ENCODE assay signal across 8 mouse cellular contexts in genomic region chr1:172027010-172027808, GRCm38 (mm10). TPM values are rescaled to one million over a fixed set of nuclear protein-coding genes. Genes with fewer than 3 reads are reported as not detected.
DNase-seq lines count a peak whose midpoint lies in the region; ATAC-seq and TF ChIP-seq lines count a peak whose summit lies in the region.

No protein-coding gene starts in this region.

- no peak for TF ChIP-seq CTCF in cerebellum, adult 2 months (IDR thresholded peaks at IDR 0.05; ENCODE audit: borderline replicate concordance, insufficient read depth, low read depth, low read length)
- TF ChIP-seq CTCF in thymus, adult 2 months (IDR thresholded peaks at IDR 0.05; ENCODE audit: borderline replicate concordance, control insufficient read depth, extremely low read depth, insufficient read depth, low read length, poor library complexity), result no peak

- peak; percentile 96 for DNase-seq in MN1 (ENCODE audit: low spot score)
- DNase-seq in cerebellum, adult 2 months, result peak; percentile 90 to 92
- DNase-seq in frontal cortex, adult 2 months (ENCODE audit: extremely low spot score in 1 of 2, low spot score in 1 of 2), result peak; percentile 33 to 82
- peak; percentile 95 for DNase-seq in hindbrain, embryonic 10.5 days (ENCODE audit: low spot score)
- peak; percentile 49 for DNase-seq in layer of hippocampus, adult 9-10 months (ENCODE audit: low spot score)
- peak; percentile 74 for DNase-seq in ovary, adult 18-20 months (ENCODE audit: low spot score)
- peak; percentile 86 for DNase-seq in thymus, adult 2 months

- H3K4me2 ChIP-seq in lung, embryonic 15.5 days, result peak overlapping the region; percentile 70

- 1% methylated on average over 48 of the region's 54 CpGs for WGBS in cerebellum, adult 2 months
- WGBS in hindbrain, embryonic 10.5 days, result under 1% methylated on average over 54 of the region's 54 CpGs
- WGBS in lung, embryonic 15.5 days, result under 1% methylated on average over 42 of the region's 54 CpGs
- 6% methylated on average over 50 of the region's 54 CpGs for WGBS in thymus, adult 2 months

- H3K27ac ChIP-seq in cerebellum, adult 2 months (ENCODE audit: insufficient read depth, low read length), result peak overlapping the region; percentile 62
- peak overlapping the region; percentile 99 for H3K27ac ChIP-seq in hindbrain, embryonic 10.5 days
- H3K27ac ChIP-seq in lung, embryonic 15.5 days, result peak overlapping the region; percentile 87
- H3K27ac ChIP-seq in thymus, adult 2 months (ENCODE audit: control insufficient read depth, insufficient read depth, low read length), result peak overlapping the region; percentile 65

- no peaks in the 10 kb centered on the region for H3K4me1 ChIP-seq in cerebellum, adult 2 months (ENCODE audit: control insufficient read depth, insufficient read depth, low read length)
- peaks cover 67% of the 10 kb centered on the region for H3K4me1 ChIP-seq in hindbrain, embryonic 10.5 days (replicated peaks)
- H3K4me1 ChIP-seq in lung, embryonic 15.5 days, result peaks cover 27% of the 10 kb centered on the region
- peaks cover 17% of the 10 kb centered on the region for H3K4me1 ChIP-seq in thymus, adult 2 months (replicated peaks; ENCODE audit: control insufficient read depth, insufficient read depth, low read length)

- H3K9ac ChIP-seq in lung, embryonic 15.5 days, result peak overlapping the region; percentile 88

- no peaks in the 10 kb centered on the region for H3K9me3 ChIP-seq in hindbrain, embryonic 10.5 days
- H3K9me3 ChIP-seq in lung, embryonic 15.5 days, result no peaks in the 10 kb centered on the region

- H3K27me3 ChIP-seq in cerebellum, adult 2 months (ENCODE audit: control insufficient read depth, insufficient read depth, low read length), result no peaks in the 10 kb centered on the region
- no peaks in the 10 kb centered on the region for H3K27me3 ChIP-seq in hindbrain, embryonic 10.5 days (ENCODE audit: insufficient read depth, poor library complexity, severe bottlenecking)
- no peaks in the 10 kb centered on the region for H3K27me3 ChIP-seq in lung, embryonic 15.5 days
- no peaks in the 10 kb centered on the region for H3K27me3 ChIP-seq in thymus, adult 2 months (ENCODE audit: control insufficient read depth, insufficient read depth, low read length)

- H3K4me3 ChIP-seq in cerebellum, adult 2 months (replicated peaks; ENCODE audit: insufficient read depth, low read depth, low read length), result peak overlapping the region; percentile 98
- peak overlapping the region; percentile 97 for H3K4me3 ChIP-seq in hindbrain, embryonic 10.5 days
- H3K4me3 ChIP-seq in lung, embryonic 15.5 days, result peak overlapping the region; percentile 87
- H3K4me3 ChIP-seq in thymus, adult 2 months (ENCODE audit: control insufficient read depth, insufficient read depth, low read length), result peak overlapping the region; percentile 77

- H3K36me3 ChIP-seq in hindbrain, embryonic 10.5 days, result peaks cover 20% of the 10 kb centered on the region
- H3K36me3 ChIP-seq in lung, embryonic 15.5 days, result no peaks in the 10 kb centered on the region
- no peaks in the 10 kb centered on the region for H3K36me3 ChIP-seq in thymus, adult 2 months (ENCODE audit: control insufficient read depth, insufficient read depth, low read length)

- TF ChIP-seq POLR2A in cerebellum, adult 2 months (IDR thresholded peaks at IDR 0.05; ENCODE audit: borderline replicate concordance, insufficient read depth, low read length), result peak; percentile 67; the same call in 1 of the 2 replicates
- TF ChIP-seq POLR2A in thymus, adult 2 months (IDR thresholded peaks at IDR 0.05; ENCODE audit: control insufficient read depth, extremely low read depth, insufficient read depth, low read length, poor library complexity), result peak; percentile 50; the same call in 1 of the 2 replicates

- peak; percentile 90 for ATAC-seq in lung, embryonic 15.5 days (ENCODE audit: borderline replicate concordance, extremely low read depth, low FRiP score, low TSS enrichment)

RNA-seq across cellular contexts. Expression of gene Vangl2, which starts 1.0 kb away (rescaled TPM):
- polyA plus RNA-seq in cerebellum, adult 2 months (2012; rRNA removed), result 10.5 and 13.1 TPM in 2 replicates
- 11.5 and 13.4 TPM in 2 replicates for polyA plus RNA-seq in frontal cortex, adult 2 months (2012; rRNA removed)
- 46.0 and 72.6 TPM in 2 replicates for polyA plus RNA-seq in hindbrain, embryonic 10.5 days (2016; fragmentation: Nextera tagmentation; extraction: Ambion mirVana)
- polyA plus RNA-seq in lung, embryonic 15.5 days (2015; fragmentation: Nextera tagmentation; extraction: Ambion mirVana), result 11.5 and 14.1 TPM in 2 replicates
- 20.5 and 27.3 TPM in 2 replicates for polyA plus RNA-seq in thymus, adult 2 months (2012; rRNA removed)

RNA-seq across cellular contexts. Expression of gene Nhlh1, which starts 30.2 kb away (rescaled TPM):
- 0.05 and 0.07 TPM in 2 replicates for polyA plus RNA-seq in cerebellum, adult 2 months (2012; rRNA removed)
- 0.30 and 0.50 TPM in 2 replicates for polyA plus RNA-seq in frontal cortex, adult 2 months (2012; rRNA removed)
- polyA plus RNA-seq in hindbrain, embryonic 10.5 days (2016; fragmentation: Nextera tagmentation; extraction: Ambion mirVana), result 9.9 and 16.3 TPM in 2 replicates
- not detected in 2 replicates for polyA plus RNA-seq in lung, embryonic 15.5 days (2015; fragmentation: Nextera tagmentation; extraction: Ambion mirVana)
- polyA plus RNA-seq in thymus, adult 2 months (2012; rRNA removed), result 0.14 and 0.18 TPM in 2 replicates

RNA-seq across cellular contexts. Expression of gene Copa, which starts 55.1 kb away (rescaled TPM):
- polyA plus RNA-seq in cerebellum, adult 2 months (2012; rRNA removed), result 125 and 131 TPM in 2 replicates
- 114 and 122 TPM in 2 replicates for polyA plus RNA-seq in frontal cortex, adult 2 months (2012; rRNA removed)
- 173 and 187 TPM in 2 replicates for polyA plus RNA-seq in hindbrain, embryonic 10.5 days (2016; fragmentation: Nextera tagmentation; extraction: Ambion mirVana)
- 229 and 235 TPM in 2 replicates for polyA plus RNA-seq in lung, embryonic 15.5 days (2015; fragmentation: Nextera tagmentation; extraction: Ambion mirVana)
- 53.9 and 58.9 TPM in 2 replicates for polyA plus RNA-seq in thymus, adult 2 months (2012; rRNA removed)

RNA-seq across cellular contexts. Expression of gene Ncstn, which starts 55.4 kb away (rescaled TPM):
- polyA plus RNA-seq in cerebellum, adult 2 months (2012; rRNA removed), result 84.3 and 89.3 TPM in 2 replicates
- 82.6 and 88.1 TPM in 2 replicates for polyA plus RNA-seq in frontal cortex, adult 2 months (2012; rRNA removed)
- 112 and 127 TPM in 2 replicates for polyA plus RNA-seq in hindbrain, embryonic 10.5 days (2016; fragmentation: Nextera tagmentation; extraction: Ambion mirVana)
- 131 and 132 TPM in 2 replicates for polyA plus RNA-seq in lung, embryonic 15.5 days (2015; fragmentation: Nextera tagmentation; extraction: Ambion mirVana)
- 130 and 133 TPM in 2 replicates for polyA plus RNA-seq in thymus, adult 2 months (2012; rRNA removed)

Comparison
In these comparisons a context has a peak if more than half of its experiments do, and no peak if none do; other contexts are left out.
1. Peak in every context shown above with its lines: DNase-seq, ATAC-seq, H3K4me3 ChIP-seq and H3K27ac ChIP-seq.